Mouse (Mus musculus): Measurements from ENCODE around the gene Ttyh3. TPM values are rescaled to one million over a fixed set of nuclear protein-coding genes. Genes with fewer than 3 reads are reported as not detected.
A peak's percentile ranks its signal among the peaks of the same experiment; 100 is the strongest.

Gene Ttyh3
- polyA plus RNA-seq, 1 experiment from 2014 or later = 42.8 TPM

- ATAC-seq (replicated peaks; ENCODE audit: insufficient number of reproducible peaks, low FRiP score, low TSS enrichment, low read depth) (0 out of 2 replicates have a peak, but pooled peaks have one; percentile 6), DNase-seq (ENCODE audit: low spot score) (peak; percentile 56)
- Histone ChIP-seq H3K9me3 (replicated peaks; ENCODE audit: control insufficient read depth, low read length) (no peaks in the 10 kb centered on the region), H3K36me3 (replicated peaks; ENCODE audit: control insufficient read depth, insufficient read depth, low read depth, low read length) (no peaks in the 10 kb centered on the region), H3K4me2 (ENCODE audit: low read depth, low read length) (peak overlapping the region; percentile 58), H3K27ac (replicated peaks; ENCODE audit: low read depth, low read length) (peak overlapping the region; percentile 72), H3K4me3 (ENCODE audit: low read depth, low read length) (peak overlapping the region; percentile 57), H3K9ac (replicated peaks; ENCODE audit: low read length) (peak overlapping the region; percentile 60), H3K4me1 (ENCODE audit: control insufficient read depth, insufficient read depth, low read length) (peaks cover 25% of the 10 kb centered on the region), H3K27me3 (ENCODE audit: control insufficient read depth, insufficient read depth, low read length) (peaks cover 62% of the 10 kb centered on the region)
- WGBS = 1% methylated on average over 30 of the region's 30 CpGs
These were observed 38.4 kb downstream of the Ttyh3 start for GRCm38 (mm10) chr5:140610273-140611011.

GRCm38 (mm10) chr5:140609511-140610272 is 39.1 kb downstream of the Ttyh3 start:
- H3K27me3 ChIP-seq (ENCODE audit: control insufficient read depth, insufficient read depth, low read length) = peaks cover 68% of the 10 kb centered on the region
- H3K36me3 ChIP-seq (replicated peaks; ENCODE audit: control insufficient read depth, insufficient read depth, low read depth, low read length) = no peaks in the 10 kb centered on the region
- peak overlapping the region; percentile 72 for H3K27ac ChIP-seq (replicated peaks; ENCODE audit: low read depth, low read length)
- H3K9ac ChIP-seq (replicated peaks; ENCODE audit: low read length) = peak overlapping the region; percentile 60
- no peaks in the 10 kb centered on the region for H3K9me3 ChIP-seq (replicated peaks; ENCODE audit: control insufficient read depth, low read length)
- H3K4me3 ChIP-seq (ENCODE audit: low read depth, low read length) = peak overlapping the region; percentile 57
- peaks cover 25% of the 10 kb centered on the region for H3K4me1 ChIP-seq (ENCODE audit: control insufficient read depth, insufficient read depth, low read length)
- 12% methylated on average over 13 of the region's 13 CpGs for WGBS
- no peak for ATAC-seq (replicated peaks; ENCODE audit: insufficient number of reproducible peaks, low FRiP score, low TSS enrichment, low read depth)
- H3K4me2 ChIP-seq (ENCODE audit: low read depth, low read length) = peak overlapping the region; percentile 82
- no peak for DNase-seq (ENCODE audit: low spot score)

DNA sequence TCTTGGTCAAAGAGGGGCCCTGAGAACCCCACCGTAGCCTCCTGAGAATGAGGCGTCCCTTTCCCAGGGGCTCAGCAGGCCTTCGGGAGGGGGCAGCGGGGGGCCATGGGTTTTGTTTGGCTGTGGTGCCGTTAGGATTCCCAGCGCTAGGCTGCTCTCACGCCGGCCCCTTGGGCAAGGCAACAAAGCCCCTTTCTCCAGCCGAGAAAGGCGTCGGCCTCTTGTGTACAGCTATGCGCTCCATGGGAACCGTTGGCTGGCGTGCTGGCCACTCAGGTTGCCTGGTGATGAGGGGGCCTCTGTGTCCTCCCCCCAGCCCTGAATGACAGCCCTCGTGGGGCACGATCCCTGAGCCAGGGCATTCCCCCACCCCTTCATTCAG is 40.2 kb downstream of the Ttyh3 start:
- Histone ChIP-seq H3K9me3 (replicated peaks; ENCODE audit: control insufficient read depth, low read length) (no peaks in the 10 kb centered on the region), H3K27me3 (ENCODE audit: control insufficient read depth, insufficient read depth, low read length) (peaks cover 69% of the 10 kb centered on the region), H3K36me3 (replicated peaks; ENCODE audit: control insufficient read depth, insufficient read depth, low read depth, low read length) (no peaks in the 10 kb centered on the region), H3K4me2 (ENCODE audit: low read depth, low read length) (peak overlapping the region; percentile 82), H3K27ac (replicated peaks; ENCODE audit: low read depth, low read length) (0 out of 2 replicates have a peak overlapping the region, but pooled peaks have one; percentile 28), H3K4me3 (ENCODE audit: low read depth, low read length) (peak overlapping the region; percentile 57), H3K4me1 (ENCODE audit: control insufficient read depth, insufficient read depth, low read length) (peaks cover 25% of the 10 kb centered on the region), H3K9ac (replicated peaks; ENCODE audit: low read length) (peak overlapping the region; percentile 66)
- no peak for ATAC-seq (replicated peaks; ENCODE audit: insufficient number of reproducible peaks, low FRiP score, low TSS enrichment, low read depth)
- WGBS = under 1% methylated on average over 16 of the region's 16 CpGs
- peak; percentile 60 for DNase-seq (ENCODE audit: low spot score)

GRCm38 (mm10) chr5:140607836-140608633 is 40.8 kb downstream of the Ttyh3 start:
- Histone ChIP-seq H3K4me2 (ENCODE audit: low read depth, low read length) (peak overlapping the region; percentile 82), H3K36me3 (replicated peaks; ENCODE audit: control insufficient read depth, insufficient read depth, low read depth, low read length) (no peaks in the 10 kb centered on the region), H3K4me3 (ENCODE audit: low read depth, low read length) (peak overlapping the region; percentile 57), H3K4me1 (ENCODE audit: control insufficient read depth, insufficient read depth, low read length) (peaks cover 25% of the 10 kb centered on the region), H3K9ac (replicated peaks; ENCODE audit: low read length) (peak overlapping the region; percentile 66), H3K9me3 (replicated peaks; ENCODE audit: control insufficient read depth, low read length) (no peaks in the 10 kb centered on the region), H3K27me3 (ENCODE audit: control insufficient read depth, insufficient read depth, low read length) (peaks cover 69% of the 10 kb centered on the region), H3K27ac (replicated peaks; ENCODE audit: low read depth, low read length) (peak overlapping the region; percentile 35; the same call in 1 of the 2 replicates)
- WGBS = 2% methylated on average over 16 of the region's 17 CpGs
- no peak for ATAC-seq (replicated peaks; ENCODE audit: insufficient number of reproducible peaks, low FRiP score, low TSS enrichment, low read depth)
- no peak for DNase-seq (ENCODE audit: low spot score)

DNA sequence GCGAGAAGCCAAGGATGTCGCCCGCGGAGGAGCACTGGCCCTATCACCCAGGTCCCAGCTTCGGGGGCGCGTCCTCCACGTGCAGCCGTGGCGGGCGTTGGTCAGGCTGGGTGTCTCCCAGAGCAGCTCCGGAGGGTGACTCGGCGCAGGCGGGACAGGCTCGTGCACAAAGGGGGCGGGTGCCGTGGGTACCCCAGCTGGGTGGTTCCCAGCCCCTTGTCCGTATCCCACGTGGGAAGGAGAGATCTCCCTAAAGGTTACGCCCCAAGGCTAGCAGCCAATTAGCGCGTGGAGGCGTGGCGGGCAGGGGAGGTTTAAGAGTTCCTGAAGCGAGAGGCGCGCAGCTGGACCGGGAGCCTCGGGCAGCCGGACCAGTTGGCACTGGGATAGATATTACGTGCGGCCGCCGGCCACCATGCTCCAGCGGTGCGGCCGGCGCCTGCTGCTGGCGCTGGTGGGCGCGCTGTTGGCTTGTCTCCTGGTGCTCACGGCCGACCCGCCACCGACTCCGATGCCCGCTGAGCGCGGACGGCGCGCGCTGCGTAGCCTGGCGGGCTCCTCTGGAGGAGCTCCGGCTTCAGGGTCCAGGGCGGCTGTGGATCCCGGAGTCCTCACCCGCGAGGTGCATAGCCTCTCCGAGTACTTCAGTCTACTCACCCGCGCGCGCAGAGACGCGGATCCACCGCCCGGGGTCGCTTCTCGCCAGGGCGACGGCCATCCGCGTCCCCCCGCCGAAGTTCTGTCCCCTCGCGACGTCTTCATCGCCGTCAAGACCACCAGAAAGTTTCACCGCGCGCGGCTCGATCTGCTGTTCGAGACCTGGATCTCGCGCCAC is 41.6 kb downstream of the Ttyh3 start, which contains the start of gene Lfng:
Gene Lfng (plus strand): TSS at position 320 of the 835 bp plus-strand sequence.
- H3K27me3 ChIP-seq (ENCODE audit: control insufficient read depth, insufficient read depth, low read length) = peaks cover 69% of the 10 kb centered on the region
- peaks cover 25% of the 10 kb centered on the region for H3K4me1 ChIP-seq (ENCODE audit: control insufficient read depth, insufficient read depth, low read length)
- WGBS = under 1% methylated on average over 87 of the region's 91 CpGs

GRCm38 (mm10) chr5:140606386-140606785 is 42.4 kb downstream of the Ttyh3 start:
- Histone ChIP-seq H3K4me1 (ENCODE audit: control insufficient read depth, insufficient read depth, low read length) (peaks cover 24% of the 10 kb centered on the region), H3K4me2 (ENCODE audit: low read depth, low read length) (peak overlapping the region; percentile 82), H3K9ac (replicated peaks; ENCODE audit: low read length) (peak overlapping the region; percentile 37), H3K27ac (replicated peaks; ENCODE audit: low read depth, low read length) (no peak overlapping the region), H3K27me3 (ENCODE audit: control insufficient read depth, insufficient read depth, low read length) (peaks cover 60% of the 10 kb centered on the region), H3K9me3 (replicated peaks; ENCODE audit: control insufficient read depth, low read length) (no peaks in the 10 kb centered on the region), H3K36me3 (replicated peaks; ENCODE audit: control insufficient read depth, insufficient read depth, low read depth, low read length) (no peaks in the 10 kb centered on the region), H3K4me3 (ENCODE audit: low read depth, low read length) (peak overlapping the region; percentile 57)
- DNase-seq (ENCODE audit: low spot score) = no peak
- under 1% methylated on average over 23 of the region's 23 CpGs for WGBS
- ATAC-seq (replicated peaks; ENCODE audit: insufficient number of reproducible peaks, low FRiP score, low TSS enrichment, low read depth) = no peak

More for the DNA sequence above, 41.6 kb downstream of the Ttyh3 start, which contains the start of gene Lfng:
- peak within 1 kb of the TSS; percentile 82 for H3K4me2 ChIP-seq (ENCODE audit: low read depth, low read length)
- H3K9ac ChIP-seq (replicated peaks; ENCODE audit: low read length) = peak within 1 kb of the TSS; percentile 66
- peak within 1 kb of the TSS; percentile 35; the same call in 1 of the 2 replicates for H3K27ac ChIP-seq (replicated peaks; ENCODE audit: low read depth, low read length)
- peak; percentile 92 for DNase-seq (ENCODE audit: low spot score)
- peak; percentile 46 for ATAC-seq (replicated peaks; ENCODE audit: insufficient number of reproducible peaks, low FRiP score, low TSS enrichment, low read depth)
- H3K9me3 ChIP-seq (replicated peaks; ENCODE audit: control insufficient read depth, low read length) = no peaks in the 10 kb centered on the region
- no peaks in the 10 kb centered on the region for H3K36me3 ChIP-seq (replicated peaks; ENCODE audit: control insufficient read depth, insufficient read depth, low read depth, low read length)
- peak within 1 kb of the TSS; percentile 57 for H3K4me3 ChIP-seq (ENCODE audit: low read depth, low read length)

GRCm38 (mm10) chr5:140605228-140605627 is 43.6 kb downstream of the Ttyh3 start:
- H3K9ac ChIP-seq (replicated peaks; ENCODE audit: low read length) = no peak overlapping the region
- no peak overlapping the region for H3K27ac ChIP-seq (replicated peaks; ENCODE audit: low read depth, low read length)
- DNase-seq (ENCODE audit: low spot score) (no peak), ATAC-seq (replicated peaks; ENCODE audit: insufficient number of reproducible peaks, low FRiP score, low TSS enrichment, low read depth) (no peak)
- no peaks in the 10 kb centered on the region for H3K36me3 ChIP-seq (replicated peaks; ENCODE audit: control insufficient read depth, insufficient read depth, low read depth, low read length)
- no peak overlapping the region for H3K4me3 ChIP-seq (ENCODE audit: low read depth, low read length)
- no peaks in the 10 kb centered on the region for H3K9me3 ChIP-seq (replicated peaks; ENCODE audit: control insufficient read depth, low read length)
- peaks cover 15% of the 10 kb centered on the region for H3K4me1 ChIP-seq (ENCODE audit: control insufficient read depth, insufficient read depth, low read length)
- WGBS = 21% methylated on average over 3 of the region's 3 CpGs
- no peak overlapping the region for H3K4me2 ChIP-seq (ENCODE audit: low read depth, low read length)
- peaks cover 50% of the 10 kb centered on the region for H3K27me3 ChIP-seq (ENCODE audit: control insufficient read depth, insufficient read depth, low read length)

Measured in embryonic facial prominence, embryonic 11.5 days (tissue).